Mouse (Mus musculus): ENCODE data around the gene Tesmin. TPM values are rescaled to one million over a fixed set of nuclear protein-coding genes. Genes with fewer than 3 reads are reported as not detected.

Gene Tesmin
- total RNA-seq, 2 experiments from 2014 or later: 1.7 TPM; not detected in 1

- ATAC-seq (replicated peaks; ENCODE audit: low FRiP score, poor library complexity, severe bottlenecking): no peak
Measured at GRCm38 (mm10) chr19:3388061-3388460, 596 bp upstream of the Tesmin start.

GRCm38 (mm10) chr19:3389089-3389488 is 432 bp downstream of the Tesmin start:
- ATAC-seq (replicated peaks; ENCODE audit: low FRiP score, poor library complexity, severe bottlenecking): peak; percentile 93

GRCm38 (mm10) chr19:3392384-3392783 is 3.7 kb downstream of the Tesmin start:
- no peak for ATAC-seq (replicated peaks; ENCODE audit: low FRiP score, poor library complexity, severe bottlenecking)

- no peak for ATAC-seq (replicated peaks; ENCODE audit: low FRiP score, poor library complexity, severe bottlenecking)
Measured at GRCm38 (mm10) chr19:3394216-3394615, 5.6 kb downstream of the Tesmin start.

- ATAC-seq (replicated peaks; ENCODE audit: low FRiP score, poor library complexity, severe bottlenecking): no peak
Measured at GRCm38 (mm10) chr19:3400057-3400456, 11.4 kb downstream of the Tesmin start.

- ATAC-seq (replicated peaks; ENCODE audit: low FRiP score, poor library complexity, severe bottlenecking): no peak
Measured at GRCm38 (mm10) chr19:3401504-3401903, 12.8 kb downstream of the Tesmin start.

- ATAC-seq (replicated peaks; ENCODE audit: low FRiP score, poor library complexity, severe bottlenecking): no peak
Measured at GRCm38 (mm10) chr19:3401943-3402342, 13.3 kb downstream of the Tesmin start.

- no peak for ATAC-seq (replicated peaks; ENCODE audit: low FRiP score, poor library complexity, severe bottlenecking)
Measured at GRCm38 (mm10) chr19:3402390-3402789, 13.7 kb downstream of the Tesmin start.

- ATAC-seq (replicated peaks; ENCODE audit: low FRiP score, poor library complexity, severe bottlenecking): no peak
Measured at GRCm38 (mm10) chr19:3404030-3404429, 15.4 kb downstream of the Tesmin start.

- no peak for ATAC-seq (replicated peaks; ENCODE audit: low FRiP score, poor library complexity, severe bottlenecking)
Measured at GRCm38 (mm10) chr19:3405531-3406281, 17.0 kb downstream of the Tesmin start.

- no peak for ATAC-seq (replicated peaks; ENCODE audit: low FRiP score, poor library complexity, severe bottlenecking)
Measured at GRCm38 (mm10) chr19:3414268-3414733, 25.6 kb downstream of the Tesmin start, which contains the start of gene Gal. Gene Gal (minus strand): TSS chr19:3414544.

GRCm38 (mm10) chr19:3419251-3419650 is 30.6 kb downstream of the Tesmin start:
- ATAC-seq (replicated peaks; ENCODE audit: low FRiP score, poor library complexity, severe bottlenecking): no peak

GRCm38 (mm10) chr19:3422488-3422887 is 33.8 kb downstream of the Tesmin start:
- no peak for ATAC-seq (replicated peaks; ENCODE audit: low FRiP score, poor library complexity, severe bottlenecking)

- ATAC-seq (replicated peaks; ENCODE audit: low FRiP score, poor library complexity, severe bottlenecking): no peak
Measured at GRCm38 (mm10) chr19:3422981-3423380, 34.3 kb downstream of the Tesmin start.

- ATAC-seq (replicated peaks; ENCODE audit: low FRiP score, poor library complexity, severe bottlenecking): no peak
Measured at GRCm38 (mm10) chr19:3424214-3424613, 35.6 kb downstream of the Tesmin start.

GRCm38 (mm10) chr19:3428057-3428830 is 39.6 kb downstream of the Tesmin start:
- no peak for ATAC-seq (replicated peaks; ENCODE audit: low FRiP score, poor library complexity, severe bottlenecking)

GRCm38 (mm10) chr19:3429156-3429816 is 40.6 kb downstream of the Tesmin start:
- ATAC-seq (replicated peaks; ENCODE audit: low FRiP score, poor library complexity, severe bottlenecking): no peak

- ATAC-seq (replicated peaks; ENCODE audit: low FRiP score, poor library complexity, severe bottlenecking): no peak
Measured at GRCm38 (mm10) chr19:3431066-3431465, 42.4 kb downstream of the Tesmin start.

GRCm38 (mm10) chr19:3431969-3432368 is 43.3 kb downstream of the Tesmin start:
- no peak for ATAC-seq (replicated peaks; ENCODE audit: low FRiP score, poor library complexity, severe bottlenecking)

- no peak for ATAC-seq (replicated peaks; ENCODE audit: low FRiP score, poor library complexity, severe bottlenecking)
Measured at GRCm38 (mm10) chr19:3434124-3434523, 45.5 kb downstream of the Tesmin start.
